Mouse (Mus musculus) spleen, postnatal 36 days (tissue): ENCODE results near the gene Ninl.
"Not testable (repeated sequence)": the region's sequence is repeated elsewhere in the genome, so short reads cannot be mapped to it uniquely, and the experiment has no call there.

Source experiments
- DNase-seq, 2 experiments: peaks; one replicate each; pipeline ENCODE4 v3.0.0; 2022; ENCODE audit warnings: low spot score in 2 of 2, mixed read lengths in 1 of 2

Gene Ninl

GRCm38 (mm10) chr2:150950056-150950455 is 89.1 kb downstream of the Ninl start:
- DNase-seq = no peak

DNA sequence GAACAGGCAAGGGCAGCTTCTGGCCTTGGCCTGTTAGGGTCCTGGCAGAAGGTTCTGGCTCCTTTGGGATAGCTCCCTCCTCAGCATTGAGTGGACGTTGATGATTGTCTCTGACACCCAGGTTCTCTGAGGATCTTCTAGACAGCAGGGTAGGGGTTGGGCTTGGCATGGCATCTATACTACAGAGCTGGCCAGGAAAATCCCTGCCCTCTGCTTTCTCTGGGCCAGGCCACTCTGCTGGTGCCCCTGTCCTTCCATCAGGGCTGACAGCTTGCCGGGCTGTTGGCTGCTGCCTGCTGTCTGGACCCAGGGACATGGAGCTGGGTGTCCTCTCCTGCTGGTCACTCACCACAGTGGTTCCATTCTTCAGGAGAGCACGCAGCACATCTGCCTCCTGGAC is 89.5 kb downstream of the Ninl start:
- DNase-seq = no peak

- no peak for DNase-seq
Measured at GRCm38 (mm10) chr2:150948786-150949185, 90.4 kb downstream of the Ninl start.

GRCm38 (mm10) chr2:150947880-150948611 is 91.1 kb downstream of the Ninl start:
- not testable (repeated sequence) for DNase-seq

DNA sequence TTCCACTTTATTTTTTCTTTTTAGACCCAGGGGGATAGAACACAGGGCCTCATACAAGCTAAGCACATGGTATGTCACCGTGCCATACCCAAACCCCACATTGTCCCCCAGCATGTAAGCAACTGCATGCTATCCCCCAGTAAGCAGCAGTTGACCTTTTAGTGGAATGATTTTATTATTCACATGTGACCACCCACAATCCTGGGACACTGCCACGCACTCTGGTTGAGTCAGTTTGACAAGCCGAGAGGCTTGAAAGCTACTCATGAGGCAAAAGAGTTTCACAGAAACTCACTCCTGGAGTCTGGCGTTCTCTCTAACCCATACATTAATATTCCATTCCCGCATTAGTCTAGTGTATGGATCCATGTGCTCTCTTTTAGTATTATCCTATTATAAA is 91.8 kb downstream of the Ninl start:
- DNase-seq = not testable (repeated sequence)

- no peak for DNase-seq
Measured at GRCm38 (mm10) chr2:150944017-150944416, 95.2 kb downstream of the Ninl start.

- no peak for DNase-seq
Measured at GRCm38 (mm10) chr2:150934659-150935058, 104.5 kb downstream of the Ninl start.

DNA sequence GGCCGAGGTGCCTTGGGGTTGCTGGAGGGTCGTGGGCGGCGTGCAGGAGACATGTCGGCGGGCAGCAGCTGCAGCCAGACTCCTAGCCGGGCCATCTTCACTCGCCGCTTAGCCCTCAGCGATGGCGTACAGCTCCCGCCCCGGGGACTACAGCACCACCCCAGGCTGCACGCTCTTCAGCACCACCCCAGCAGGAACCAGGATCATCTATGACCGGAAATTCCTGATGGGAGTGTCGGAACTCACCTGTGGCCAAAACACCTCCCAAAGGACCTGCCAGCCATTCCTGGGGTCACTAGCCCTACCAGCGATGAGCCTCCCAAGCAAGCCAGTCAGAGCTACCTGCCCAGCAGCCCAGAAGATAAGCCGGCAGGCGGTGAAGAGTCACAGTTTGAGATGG is 105.7 kb downstream of the Ninl start:
- DNase-seq = no peak

DNA sequence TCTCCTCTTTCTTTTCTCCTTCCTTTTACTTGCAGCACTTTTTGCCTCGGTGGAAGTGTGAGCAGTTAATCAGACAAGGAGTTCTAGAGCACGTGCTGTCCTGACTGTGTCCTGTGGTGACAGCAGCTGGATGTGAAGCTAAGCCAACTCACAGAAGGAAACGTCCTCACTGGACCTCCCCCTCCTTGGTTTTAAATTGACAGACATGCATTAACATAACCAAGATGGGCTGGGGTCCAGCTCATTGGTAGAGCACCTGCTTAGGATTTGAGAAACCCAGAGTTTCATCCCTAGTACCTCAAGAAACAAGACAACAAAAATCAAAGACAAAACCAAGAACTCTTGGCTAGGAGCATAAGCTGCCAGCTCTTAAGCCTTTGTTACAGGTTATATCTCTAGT is 108.4 kb downstream of the Ninl start:
- no peak for DNase-seq

- no peak for DNase-seq
Measured at GRCm38 (mm10) chr2:150929156-150929555, 110.0 kb downstream of the Ninl start.

DNA sequence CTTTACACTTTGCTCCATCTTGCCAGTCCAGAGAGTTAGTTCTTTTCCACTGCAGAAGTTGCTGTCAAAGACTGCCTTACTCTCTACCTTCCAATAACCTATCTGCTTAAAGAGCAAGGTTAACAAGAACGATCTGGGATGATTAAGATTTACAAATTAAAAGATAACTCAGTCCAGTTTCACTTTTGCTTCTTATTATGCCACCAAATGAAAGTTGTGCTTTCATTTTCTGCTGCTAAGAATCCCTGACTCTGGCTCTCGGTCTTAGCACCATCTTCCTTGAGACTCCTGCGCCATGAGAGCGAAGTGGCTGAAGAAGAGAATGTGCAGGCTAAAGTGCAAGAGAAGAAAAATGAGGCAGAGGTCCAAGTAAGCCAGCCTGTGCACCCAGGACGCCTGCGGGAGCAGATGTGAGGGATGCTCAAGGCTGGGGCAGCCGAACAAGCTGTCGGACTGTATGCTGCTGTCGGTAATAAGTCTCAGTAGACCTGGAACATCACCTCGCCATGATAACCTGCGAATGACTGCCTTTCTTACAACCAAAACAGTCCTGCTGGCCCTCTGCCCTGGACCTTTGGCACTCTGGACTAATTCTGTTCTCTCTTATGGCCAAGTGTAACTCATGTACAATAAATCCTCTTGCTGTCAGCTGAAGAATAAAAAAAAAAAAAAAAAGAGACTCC is 112.0 kb downstream of the Ninl start:
- DNase-seq = no peak

DNA sequence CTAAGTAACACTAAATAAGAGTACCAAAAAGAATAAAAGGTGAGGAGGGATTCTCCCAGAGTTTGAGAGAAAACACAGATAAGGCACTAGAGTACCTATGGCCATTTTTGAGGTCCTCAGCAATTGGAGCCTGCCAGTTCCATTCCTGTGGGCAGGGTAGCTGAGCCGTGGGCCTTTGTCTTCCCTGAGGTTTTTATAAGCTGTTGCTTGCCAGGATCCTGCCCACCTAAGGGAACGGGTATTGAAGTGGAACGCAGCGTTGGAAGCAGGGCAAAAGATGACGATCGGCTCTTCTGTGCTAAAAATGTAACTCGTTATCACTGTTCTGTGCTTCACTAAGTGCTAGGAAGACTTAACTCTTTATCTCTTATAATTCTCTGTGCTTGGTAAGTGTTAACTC is 115.7 kb downstream of the Ninl start:
- no peak for DNase-seq

GRCm38 (mm10) chr2:150923026-150923425 is 116.2 kb downstream of the Ninl start:
- DNase-seq = no peak

DNA sequence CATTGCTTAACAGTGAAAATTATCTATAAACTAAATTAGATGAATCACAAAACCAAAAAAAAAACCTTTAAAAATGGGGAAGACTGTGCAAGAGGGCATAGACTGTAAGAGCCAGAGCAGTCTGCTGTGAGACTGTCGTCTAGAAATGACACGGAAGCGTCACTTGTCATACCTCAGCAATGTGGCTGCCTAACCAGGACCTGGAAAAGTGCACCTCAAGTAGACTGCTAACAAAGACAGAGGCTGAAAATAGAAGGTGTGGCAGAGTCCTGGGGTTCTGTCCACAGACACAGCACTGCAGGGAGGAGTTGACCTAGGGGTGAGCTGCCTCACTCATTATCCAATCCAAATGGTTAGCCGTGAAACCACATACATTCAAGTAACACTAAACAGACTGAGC is 117.0 kb downstream of the Ninl start:
- no peak for DNase-seq

- no peak for DNase-seq
Measured at GRCm38 (mm10) chr2:150921697-150922096, 117.5 kb downstream of the Ninl start.

DNA sequence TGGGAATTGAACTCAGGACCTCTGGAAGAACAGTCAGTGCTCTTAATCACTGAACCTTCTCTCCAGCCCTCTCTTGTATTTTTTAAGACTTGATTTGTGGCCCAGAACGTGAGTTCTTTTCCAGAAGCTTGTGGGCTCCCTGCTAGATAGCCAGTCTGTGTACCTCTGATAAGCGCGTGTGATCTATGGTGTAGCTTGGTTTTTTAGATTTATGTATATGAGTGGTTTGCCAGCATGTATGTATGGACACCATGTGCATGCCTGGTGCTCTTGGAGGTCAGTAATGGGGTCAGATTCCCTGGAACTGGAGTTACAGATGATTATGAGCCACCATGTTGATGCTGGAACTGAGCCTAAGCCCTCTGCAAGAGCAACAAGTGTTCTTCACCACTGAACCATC is 118.6 kb downstream of the Ninl start:
- DNase-seq = no peak

- no peak for DNase-seq
Measured at GRCm38 (mm10) chr2:150918720-150919119, 120.5 kb downstream of the Ninl start.

DNA sequence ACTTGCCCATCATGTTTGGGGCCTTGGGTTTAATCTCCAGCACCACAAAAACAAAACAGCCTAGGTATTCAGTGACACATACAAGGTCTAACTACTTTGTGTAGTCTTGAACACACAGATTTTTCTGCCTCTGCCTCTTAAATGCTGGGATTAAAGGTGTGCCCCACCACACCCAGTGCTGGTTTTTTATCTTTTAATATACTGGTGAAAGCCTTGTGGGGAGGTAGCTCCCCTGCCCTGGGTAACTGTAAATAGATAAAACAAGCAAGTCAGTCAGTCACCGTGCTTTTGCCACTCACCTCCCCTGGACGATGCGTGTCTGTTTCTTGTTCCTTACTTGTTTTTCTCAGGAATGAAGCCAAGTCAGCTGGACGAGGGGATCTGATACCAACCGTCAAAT is 123.4 kb downstream of the Ninl start:
- no peak for DNase-seq

- DNase-seq = no peak
Measured at GRCm38 (mm10) chr2:150914781-150915515, 124.2 kb downstream of the Ninl start.

- DNase-seq = no peak
Measured at GRCm38 (mm10) chr2:150910295-150910881, 128.8 kb downstream of the Ninl start.

DNA sequence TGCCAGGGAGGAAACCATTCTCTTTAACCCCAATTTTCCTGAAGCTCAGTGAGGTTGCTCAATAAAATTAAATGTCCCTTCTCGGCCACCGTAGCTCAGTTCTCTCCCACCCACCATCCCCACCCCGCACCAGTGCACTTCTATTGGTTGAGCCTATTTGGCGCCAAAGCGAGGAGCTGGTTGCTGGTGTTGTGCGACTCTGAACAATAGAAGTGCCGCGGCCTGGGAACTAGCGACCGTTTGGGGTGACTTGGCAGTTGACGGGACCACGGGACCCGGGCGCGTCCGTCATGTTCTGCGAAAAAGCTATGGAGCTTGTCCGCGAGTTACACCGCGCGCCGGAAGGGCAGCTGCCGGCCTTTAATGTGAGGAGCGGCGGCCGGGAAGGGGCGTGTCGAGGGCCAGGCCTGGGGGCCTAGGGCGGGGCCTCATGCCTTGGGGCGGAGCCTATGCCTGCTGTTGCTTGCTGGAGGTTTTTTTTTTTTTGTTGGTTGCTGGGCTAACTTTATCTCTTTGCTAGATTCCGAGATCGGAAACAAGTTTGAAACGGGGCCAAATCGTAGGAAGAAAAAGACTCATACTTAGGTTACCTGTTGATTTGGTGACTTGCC is 129.6 kb downstream of the Ninl start:
- DNase-seq = peak; percentile 93 to 94

- DNase-seq = not testable (repeated sequence)
Measured at GRCm38 (mm10) chr2:150908881-150909280, 130.3 kb downstream of the Ninl start.
